Mouse (Mus musculus): ENCODE measurements around the gene Fam240a.
A peak's percentile ranks its signal among the peaks of the same experiment; 100 is the strongest.

Fam240a gene

DNA sequence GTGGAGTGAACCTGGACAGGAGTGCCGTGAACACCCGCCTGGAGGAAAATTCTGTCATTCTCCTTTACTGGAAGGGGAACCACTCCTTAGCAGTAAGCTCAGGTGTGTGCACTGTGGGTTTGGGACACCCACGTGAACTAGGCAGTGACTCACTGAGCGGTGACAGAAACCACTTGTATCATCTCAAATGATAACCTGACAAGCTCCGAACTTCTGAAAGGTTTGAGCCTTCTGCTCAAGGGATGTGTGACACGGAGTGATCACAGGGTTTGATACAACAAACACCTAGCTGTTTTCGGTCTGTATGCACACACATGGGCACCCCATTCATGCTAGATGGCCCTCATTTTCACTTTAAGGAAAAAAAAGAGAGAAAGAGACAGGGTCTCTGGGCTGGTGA, at the start of gene Fam240a:
Gene Fam240a, minus strand, starts transcription at position 76 of the 400 bp plus-strand sequence.
- DNase-seq (ENCODE audit: extremely low spot score, low spot score) = no peak

DNA sequence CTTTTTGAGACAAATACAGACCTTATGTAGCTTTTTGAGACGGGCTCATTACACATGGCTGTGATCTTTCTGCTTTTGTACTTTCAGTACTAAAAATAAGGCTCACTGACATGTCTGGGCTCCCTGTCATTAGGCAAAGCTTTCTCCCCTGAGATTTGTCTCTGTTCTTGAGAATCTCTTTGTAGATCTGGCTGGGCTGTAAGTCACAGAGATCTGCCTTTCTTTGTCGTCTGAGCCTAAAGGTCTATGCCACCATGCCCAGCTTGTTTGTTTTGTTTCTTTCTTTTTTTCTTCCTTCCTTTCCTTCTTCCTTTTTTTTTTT, 49.2 kb upstream of the Fam240a start:
- DNase-seq (ENCODE audit: extremely low spot score, low spot score) = no peak

DNA sequence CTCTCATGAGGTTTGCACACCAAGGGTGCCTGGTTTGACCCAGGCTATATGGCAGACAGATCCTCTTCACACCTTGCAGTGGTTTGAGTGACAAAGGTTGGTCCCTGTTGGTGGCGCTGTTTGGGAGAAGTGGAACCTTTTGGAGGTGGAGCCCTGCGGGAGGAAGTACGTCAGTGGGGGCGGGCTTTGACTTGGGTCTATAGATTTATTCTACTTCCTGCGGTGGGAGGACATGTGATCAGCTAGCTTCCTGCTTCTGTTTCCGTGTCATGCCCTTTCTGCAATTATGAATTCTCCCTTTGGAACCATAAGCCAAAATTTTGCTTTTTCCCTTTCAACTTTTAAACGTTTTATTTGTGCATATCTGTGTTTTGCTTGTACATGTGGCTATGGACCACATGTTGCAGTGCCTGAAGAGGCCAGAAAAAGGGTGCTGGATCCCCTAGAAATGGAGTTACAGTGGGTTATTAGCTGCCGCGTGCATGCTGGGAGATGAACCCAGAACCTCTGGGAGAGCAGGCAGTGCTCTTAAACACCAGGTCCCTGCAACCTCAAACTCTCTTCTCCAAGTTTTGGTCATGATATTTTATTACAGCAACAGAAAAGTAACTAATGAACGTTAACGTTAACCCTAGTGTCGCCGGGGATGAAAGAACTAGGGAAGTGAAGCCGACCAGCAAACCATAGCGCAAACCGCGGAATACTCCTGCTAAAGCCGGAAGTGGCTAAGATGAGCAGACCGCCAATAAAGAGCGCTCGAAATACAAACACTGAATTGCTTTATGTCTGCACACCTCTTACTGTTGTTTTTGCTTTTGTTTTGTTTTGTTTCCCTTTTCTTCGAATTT, 48.6 kb upstream of the Fam240a start:
- DNase-seq (ENCODE audit: extremely low spot score, low spot score) = no peak

DNA sequence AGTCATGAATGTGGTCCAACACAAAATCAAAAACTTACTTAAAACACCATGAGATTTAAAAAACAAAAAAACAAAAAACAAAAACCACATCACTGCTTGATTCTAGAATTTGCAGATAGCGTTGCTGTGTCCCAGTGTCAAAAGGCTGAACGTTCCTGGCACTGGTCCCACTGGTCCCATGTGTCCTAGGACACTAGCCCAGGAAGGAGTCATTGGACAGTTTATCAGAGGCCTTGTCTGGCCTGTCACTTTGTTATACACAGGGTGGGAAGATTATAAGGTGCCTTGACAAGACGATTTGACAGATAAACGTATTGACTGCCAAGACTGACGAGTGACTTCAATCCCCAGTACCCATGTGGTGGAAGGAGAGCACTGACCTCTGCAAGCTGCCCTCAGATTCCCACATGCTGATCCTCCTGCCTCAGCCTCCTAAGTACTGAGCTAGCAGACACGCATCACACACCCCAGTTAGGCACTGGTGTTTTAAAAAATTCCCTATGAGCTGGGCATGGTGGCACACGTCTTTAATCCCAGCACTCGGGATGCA, 47.0 kb upstream of the Fam240a start:
- no peak for DNase-seq (ENCODE audit: extremely low spot score, low spot score)

DNA sequence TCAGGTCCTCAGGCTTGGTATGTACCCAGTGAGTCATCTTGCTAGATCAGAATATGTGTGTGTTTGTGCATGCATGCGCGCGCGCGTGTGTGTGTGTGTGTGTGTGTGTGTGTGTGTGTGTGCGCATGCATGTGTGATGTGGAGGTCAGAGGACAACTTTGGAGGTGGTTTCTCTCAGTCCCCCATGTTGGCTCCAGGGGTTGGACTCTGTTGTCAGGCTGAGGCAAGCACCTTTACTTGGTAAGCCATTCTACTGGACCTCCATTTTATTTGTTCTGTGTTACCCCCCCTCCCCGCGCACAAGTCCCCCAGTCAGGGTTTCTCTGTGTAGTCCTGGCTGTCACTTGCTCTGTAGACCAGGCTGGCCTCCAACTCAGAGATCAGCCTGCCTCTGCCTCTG, 44.7 kb upstream of the Fam240a start:
- DNase-seq (ENCODE audit: extremely low spot score, low spot score) = no peak

DNA sequence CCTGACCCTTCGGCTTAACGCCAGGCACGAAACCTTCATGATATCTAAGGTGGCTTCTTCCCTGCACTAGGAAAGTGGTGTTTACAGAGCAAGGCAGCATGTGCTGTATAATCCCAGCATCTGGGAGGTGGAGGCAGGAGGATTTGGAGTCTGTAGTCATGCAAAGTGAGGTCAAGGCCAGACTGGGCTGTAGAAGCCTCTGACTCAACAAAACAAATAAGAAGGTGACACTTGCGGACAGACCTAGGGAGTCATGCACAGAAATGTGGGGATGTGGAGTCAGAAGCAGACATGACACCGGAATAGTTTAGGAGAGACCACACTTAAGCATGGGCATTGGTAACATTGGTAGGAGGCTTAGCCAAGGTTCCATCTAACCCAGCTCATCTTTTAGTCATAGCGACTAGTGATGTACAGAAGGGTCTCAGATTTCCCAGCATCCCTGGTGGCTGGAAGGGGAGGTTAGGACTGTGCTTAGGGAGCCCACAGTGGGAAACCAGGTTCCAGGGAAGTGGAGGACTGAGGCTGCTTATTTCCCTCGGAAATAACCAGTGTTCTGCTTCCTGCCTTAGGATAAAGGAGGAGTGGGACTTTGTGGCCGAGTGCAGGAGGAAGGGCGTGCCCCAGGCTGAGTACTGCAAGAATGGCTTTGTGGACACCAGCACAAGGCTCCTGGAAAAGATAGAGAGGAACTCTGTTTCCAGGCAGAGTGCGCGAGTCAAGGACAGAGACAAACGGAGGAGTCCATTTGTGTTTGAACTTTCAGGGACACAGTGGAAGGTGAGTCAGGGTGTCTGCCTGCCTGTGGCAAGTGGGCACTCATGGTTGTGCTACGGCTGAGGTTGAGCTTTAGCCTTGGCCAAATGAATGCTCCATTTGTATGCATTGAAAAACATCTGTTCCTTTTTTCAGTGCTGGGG, 43.8 kb upstream of the Fam240a start:
- DNase-seq (ENCODE audit: extremely low spot score, low spot score) = no peak

DNA sequence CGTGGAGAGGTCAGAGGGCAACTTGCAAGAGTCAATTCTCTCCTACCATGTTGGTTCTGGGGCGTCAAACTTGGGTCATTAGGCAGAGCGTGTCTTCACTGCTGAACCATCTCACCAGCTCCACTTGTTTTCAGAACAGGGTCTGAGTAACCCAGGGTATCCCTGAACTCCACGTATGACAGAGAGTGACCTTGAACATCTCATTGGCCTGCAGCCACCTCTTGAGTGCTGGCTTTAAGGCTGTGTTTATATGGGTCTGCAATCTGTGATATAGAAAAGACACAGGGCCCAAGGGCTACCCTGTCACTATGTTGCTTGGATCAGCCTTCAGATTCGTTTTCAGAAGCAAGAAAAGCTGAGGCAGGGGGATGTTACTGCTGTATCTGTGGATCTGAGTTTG, 43.0 kb upstream of the Fam240a start:
- no peak for DNase-seq (ENCODE audit: extremely low spot score, low spot score)

DNA sequence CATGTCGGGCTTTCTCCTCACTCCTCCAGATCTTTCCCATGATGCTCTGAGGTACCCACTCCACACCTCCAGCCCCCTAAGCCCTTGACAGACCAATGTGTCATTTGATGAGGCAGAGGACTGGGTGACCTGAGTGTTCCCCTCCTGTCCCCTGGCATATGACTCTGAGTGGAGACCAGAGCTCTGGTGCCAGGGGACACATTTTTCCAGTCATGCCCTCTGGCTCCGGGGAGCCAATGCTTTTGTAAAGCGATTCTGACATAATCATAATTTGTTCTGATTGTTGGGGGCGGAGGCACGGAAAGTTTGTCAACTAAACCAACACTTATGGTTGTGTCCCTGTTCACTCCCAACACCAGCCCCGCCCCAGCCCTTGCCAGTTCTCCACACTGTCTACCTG, 39.3 kb upstream of the Fam240a start:
- DNase-seq (ENCODE audit: extremely low spot score, low spot score) = no peak

DNA sequence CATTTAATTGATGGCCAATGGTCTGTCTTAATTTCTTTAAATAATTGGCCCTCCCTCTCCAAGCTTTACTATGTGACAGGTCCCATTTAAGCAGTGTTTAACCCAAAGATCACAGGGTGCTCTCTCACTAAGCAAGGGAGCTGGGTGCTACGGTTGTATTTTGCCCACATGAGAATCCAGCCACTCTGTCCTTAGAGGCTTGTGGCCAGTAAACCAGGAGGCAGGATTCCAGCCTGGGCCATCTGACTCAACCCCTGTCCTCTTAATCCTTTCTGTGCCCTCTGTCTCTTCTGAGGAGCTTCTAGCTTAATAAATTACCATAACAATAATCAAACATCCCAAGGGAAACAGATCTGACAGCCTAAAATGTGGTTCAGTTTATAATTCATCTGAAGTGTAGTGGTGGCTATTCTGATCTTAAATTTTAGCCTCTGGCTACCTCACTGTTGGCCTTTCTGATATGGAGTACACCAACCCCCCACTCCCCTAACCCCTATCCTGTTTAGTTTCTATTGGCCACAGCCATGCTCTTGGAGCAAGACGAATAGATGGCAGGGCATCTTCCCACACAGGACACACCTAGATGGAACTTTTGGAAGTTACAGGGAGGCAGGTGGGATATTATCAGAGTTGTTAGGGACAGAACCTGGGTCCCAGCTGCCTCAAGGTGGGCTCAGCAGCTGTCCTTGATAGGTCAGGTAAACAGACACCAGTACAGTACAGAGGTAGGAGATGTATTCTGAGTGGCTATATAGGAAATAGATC, 38.2 kb upstream of the Fam240a start:
- no peak for DNase-seq (ENCODE audit: extremely low spot score, low spot score)

DNA sequence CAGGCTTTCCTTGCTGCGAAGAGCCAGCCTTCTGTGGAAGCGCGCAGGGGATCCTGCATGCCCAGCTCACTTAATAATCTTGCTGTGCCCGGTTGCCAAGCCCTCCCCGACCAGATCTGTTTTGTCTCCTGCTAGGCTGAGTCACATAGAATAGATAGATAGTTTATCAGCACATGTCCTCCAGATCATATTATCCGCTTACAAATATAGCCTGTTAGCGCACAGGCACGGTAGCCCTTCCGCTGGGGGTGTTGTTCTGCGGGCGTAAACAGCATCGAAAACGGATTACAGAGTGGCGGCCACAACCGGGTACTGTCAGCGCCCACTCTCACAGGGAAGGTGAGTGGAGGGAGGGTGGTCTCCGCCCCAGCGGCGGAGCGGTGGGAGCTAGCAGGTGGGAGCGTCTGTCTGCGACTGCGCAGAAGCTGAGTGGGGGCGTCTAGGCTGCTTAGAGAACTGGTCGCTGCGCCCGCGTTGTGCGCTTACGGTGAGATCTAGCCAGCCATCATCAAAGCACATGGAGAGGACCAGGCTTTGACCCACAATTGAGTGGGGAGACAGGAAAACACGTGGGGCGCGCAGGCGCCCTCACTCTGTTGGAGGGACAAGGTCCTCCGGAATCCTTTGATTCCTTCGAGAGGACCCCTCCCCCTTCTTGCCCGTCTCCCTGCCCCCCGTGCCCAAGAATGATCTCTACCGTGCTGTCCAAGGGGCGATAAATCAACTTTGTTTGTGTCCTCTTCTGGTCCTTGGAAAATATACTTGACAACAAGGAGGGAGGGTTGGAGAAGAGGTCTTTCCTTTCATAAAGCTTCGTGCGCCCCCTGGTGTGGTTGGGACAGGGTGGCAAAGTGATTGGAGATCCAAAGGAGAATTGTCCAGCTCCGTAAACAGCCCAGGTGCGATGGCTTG, 37.1 kb upstream of the Fam240a start:
- peak; percentile 63 for DNase-seq (ENCODE audit: extremely low spot score, low spot score)

DNA sequence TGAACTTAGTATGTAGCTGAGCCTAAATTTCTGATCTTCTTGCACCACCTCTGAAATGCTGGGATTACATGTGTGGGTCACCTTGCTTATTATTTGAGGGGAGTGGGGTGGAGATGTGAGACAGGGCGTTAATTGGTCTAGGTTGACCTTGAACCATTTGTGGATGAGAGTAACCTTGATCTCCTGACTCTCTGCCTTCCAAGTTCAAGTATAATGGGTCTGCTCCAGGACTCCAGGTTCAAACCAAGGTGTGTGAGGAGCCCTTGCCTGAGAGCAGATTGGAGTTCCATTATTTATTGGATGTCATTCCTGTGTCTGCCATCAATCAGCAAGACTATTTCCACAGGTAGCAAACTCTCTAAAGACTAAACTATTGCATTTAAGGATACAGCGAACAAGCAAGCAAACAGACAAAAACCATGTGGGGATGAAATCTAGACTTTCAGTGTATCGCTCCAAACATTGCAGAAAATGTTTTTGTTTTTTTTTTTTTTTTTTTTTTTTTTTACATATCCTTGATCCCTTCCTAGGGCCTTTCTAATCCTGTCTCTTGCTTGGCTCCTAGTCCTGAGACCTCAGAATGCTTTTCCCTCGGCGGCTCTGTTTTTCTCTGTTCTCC, 36.4 kb upstream of the Fam240a start:
- no peak for DNase-seq (ENCODE audit: extremely low spot score, low spot score)

DNA sequence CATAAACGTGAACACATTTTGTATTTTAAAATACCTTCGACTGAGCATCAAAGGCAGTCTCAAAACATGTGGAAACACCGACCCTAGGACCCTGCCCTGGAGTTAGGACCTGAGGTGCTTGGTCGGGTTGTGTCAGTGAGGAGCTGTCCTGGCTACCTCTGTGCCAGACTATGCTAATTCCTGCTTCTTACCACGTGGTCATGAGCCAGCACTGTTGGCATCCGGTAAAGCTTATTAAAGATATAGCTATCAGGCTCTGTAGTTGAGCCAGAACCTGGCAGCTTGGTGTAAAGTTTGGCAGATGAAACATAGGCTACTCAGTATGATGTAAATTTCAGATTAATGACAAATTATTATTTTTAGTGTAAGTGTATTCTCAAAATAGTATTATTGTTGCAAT, 35.7 kb upstream of the Fam240a start:
- DNase-seq (ENCODE audit: extremely low spot score, low spot score) = no peak

DNA sequence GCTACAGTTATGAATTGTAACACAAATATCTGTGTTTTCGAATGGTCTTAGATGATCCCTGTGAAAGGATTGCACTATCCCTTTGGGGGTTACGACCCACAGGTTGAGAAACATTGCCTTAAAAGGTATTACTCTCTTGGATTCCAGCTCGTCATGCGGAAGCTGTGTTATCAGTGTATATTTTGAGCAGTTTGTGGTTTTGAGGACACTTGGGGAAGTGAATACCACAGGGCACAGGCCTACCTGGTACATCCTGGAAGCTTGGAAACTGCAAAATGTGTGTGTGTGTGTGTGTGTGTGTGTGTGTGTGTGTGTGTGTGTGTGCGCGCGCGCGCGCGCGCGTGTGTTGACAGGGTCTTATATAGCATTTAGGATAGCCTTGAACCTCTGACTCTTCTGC, 35.2 kb upstream of the Fam240a start:
- DNase-seq (ENCODE audit: extremely low spot score, low spot score) = no peak

DNA sequence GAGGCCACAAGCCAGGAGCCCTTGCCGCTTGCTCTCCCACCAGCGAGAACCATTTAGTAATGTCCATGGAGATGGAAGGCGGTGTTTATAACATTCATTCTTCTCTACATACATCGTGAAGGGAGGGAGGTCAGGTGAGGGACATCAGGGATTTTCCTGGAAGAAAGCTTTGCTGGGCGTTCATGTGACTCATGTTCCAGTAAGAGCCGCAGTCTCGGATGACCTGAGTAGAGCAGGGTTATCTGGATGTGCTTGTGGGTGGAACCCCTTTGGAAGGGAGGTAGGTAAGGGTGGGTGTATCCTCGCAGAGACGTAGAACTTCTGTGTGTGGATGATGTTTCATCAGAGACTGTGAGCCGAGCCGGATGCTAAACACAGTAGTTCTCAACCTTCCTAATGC, 34.7 kb upstream of the Fam240a start, which contains the start of gene Lrrc2:
Gene Lrrc2, plus strand, starts transcription at position 149 of the 400 bp plus-strand sequence.
- no peak for DNase-seq (ENCODE audit: extremely low spot score, low spot score)

DNA sequence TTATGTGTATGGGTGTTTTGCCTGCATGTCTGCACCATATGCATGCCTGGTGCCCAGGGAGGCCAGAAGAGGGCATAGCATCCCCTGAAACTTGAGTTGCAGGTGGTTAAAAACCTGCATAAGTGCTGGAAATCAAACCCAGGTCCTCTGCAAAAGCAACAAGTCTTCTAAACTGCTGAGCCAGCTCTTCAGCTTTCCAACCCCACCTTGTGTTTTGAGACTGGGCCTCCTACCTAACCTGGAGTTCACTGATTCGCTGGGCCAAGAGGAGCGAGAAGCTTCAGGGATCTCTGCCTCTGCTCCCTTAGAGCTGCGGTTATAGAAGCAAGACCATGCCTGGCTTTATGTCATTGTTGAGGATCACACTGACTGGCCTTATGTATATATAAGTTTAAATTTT, 33.4 kb upstream of the Fam240a start:
- DNase-seq (ENCODE audit: extremely low spot score, low spot score) = no peak

DNA sequence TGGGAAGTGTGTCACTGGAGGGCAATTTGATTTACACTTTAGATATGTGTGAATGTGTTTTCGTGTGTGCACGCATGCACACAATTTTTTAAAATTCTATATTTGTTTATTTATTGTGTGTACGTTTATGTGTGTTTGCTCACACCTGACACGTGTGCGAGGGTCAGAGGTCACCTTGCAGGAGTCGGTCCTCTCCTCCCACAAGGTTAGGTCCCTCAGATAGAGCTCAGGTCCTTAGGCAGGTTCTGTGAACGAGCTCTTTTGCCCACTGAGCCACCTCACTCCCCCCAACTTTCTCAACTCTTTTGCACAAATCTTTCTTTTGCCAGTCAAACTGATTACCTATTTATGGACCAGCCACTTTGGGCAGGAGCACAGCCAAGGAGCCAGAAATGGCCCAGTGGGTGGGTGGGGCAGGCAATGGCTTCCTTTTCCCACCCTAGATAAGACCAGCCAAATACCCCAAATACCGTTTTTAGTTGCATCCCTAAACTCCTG, 32.2 kb upstream of the Fam240a start:
- no peak for DNase-seq (ENCODE audit: extremely low spot score, low spot score)

DNA sequence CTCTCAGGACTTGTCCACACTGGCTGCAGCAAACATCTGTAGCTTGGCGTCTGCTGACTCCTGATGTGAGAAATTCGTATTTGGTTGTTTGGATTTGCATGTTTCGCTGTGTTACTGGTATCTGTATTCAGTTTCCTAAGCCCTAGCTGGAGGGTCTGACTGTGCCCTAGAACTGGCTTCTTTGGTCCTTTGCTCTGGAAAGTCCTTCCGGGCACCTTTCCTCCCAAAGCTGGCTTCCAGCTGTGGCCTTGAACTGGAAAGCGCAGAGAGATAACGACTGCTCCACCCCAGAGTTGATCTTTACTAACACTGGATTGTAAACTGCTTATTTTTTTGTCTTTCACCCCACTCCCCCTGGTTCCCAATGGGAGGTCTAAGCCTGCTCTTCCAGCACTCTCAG, 31.2 kb upstream of the Fam240a start:
- no peak for DNase-seq (ENCODE audit: extremely low spot score, low spot score)

DNA sequence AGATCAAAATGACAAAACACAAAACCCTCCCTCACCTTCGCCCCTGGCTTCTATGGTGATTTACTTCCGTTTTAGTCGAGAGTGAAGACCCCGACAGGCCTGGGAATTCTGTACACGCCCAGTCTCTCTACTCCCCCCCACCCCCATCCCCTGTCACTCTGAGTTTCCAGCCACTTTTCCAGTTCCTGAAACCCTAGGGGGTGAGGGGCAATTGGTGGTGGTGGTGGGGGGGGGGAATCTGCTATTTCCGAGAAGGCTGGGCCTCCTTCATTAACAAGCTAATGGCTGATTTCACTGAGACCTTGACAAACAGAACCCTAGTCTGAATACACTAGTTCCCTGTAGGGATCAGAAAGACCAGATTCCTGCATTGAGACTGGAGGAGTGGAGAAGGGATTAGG, 30.6 kb upstream of the Fam240a start:
- no peak for DNase-seq (ENCODE audit: extremely low spot score, low spot score)

DNA sequence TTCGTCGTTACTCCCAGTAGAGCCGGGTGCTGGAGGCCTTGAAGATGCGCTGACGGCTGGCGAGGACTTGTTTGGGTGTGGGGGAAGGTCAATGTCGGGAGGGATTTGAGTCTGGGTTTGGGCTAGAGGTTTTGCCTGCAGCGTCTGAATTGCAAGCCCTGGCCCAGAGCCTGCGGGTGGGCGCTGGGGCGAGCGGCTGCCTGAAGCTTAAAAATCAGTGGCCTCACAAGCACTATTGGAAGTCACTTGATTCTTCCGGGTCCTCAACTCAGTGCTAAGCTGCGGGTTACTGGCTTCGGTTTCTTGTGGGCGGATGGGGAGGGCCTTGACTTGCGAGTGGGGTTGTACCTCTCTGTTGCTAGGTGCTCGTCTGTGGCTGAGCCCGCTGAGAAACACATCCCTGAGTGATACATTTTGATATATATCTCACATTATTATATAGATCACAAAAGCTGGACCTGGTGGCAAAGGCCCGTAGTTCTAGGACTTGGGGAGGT, 29.9 kb upstream of the Fam240a start:
- peak; percentile 52 for DNase-seq (ENCODE audit: extremely low spot score, low spot score)

DNA sequence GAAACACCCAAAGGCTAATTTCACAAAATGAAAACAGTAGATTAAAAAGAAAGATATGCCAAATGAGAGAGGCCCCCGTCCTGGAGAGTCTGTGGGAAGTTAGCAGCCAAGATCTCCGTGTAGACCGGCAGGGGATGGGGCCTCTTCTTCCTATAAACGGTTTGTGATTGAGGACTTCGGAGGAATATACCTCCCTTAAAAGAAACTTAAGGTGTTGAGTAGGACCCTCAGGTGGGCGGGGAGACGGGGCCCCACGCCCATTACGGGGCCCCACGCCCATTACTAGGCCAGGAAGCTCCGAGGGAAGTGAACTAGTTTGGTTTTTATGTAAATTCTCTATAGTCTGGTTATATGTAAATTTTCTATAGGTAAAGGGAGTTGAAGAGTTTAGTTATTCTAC, 29.3 kb upstream of the Fam240a start, which contains the start of gene Tdgf1:
Gene Tdgf1, minus strand, starts transcription at position 233 of the 400 bp plus-strand sequence.
- no peak for DNase-seq (ENCODE audit: extremely low spot score, low spot score)

Measured in neural tube, embryonic 10.5 days (tissue).